Comparison of ENCODE assay signal across 23 mouse cellular contexts in the genomic region with DNA sequence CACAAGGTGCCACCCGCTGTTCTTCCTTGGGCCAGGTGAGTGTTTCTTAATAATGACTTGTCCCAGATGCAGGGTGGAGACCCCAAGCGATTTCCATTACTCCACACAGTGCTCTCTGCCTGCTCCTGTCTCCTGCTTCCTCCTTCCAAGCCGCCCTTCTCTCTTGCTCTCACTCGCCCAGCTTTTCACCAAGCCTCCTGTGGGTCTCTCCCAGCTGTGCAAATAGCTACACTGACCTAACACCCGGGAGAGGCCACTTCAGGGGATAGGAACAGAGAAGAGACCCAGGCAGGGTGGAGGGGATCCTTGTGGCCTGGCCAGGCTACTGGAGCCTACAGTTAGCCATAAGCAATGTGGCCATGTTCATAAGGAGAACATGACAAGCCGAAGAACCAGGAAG. TPM values are rescaled to one million over a fixed set of nuclear protein-coding genes. Genes with fewer than 3 reads are reported as not detected.
"Had no signal": no experiment of that assay in that cellular context is flagged by ENCODE, and none has a peak within 500 bp of the region (broad histone marks: within the 10 kb centered on the region; RNA-seq: fewer than 3 reads in every experiment).

No protein-coding gene starts in this region.

- H3K4me3 ChIP-seq: kidney, embryonic 15.5 days; left cerebral cortex, adult 2 months; limb, embryonic 15.5 days; liver, embryonic 12.5 days; megakaryocyte, embryonic 14.5 days; midbrain, embryonic 12.5 days; neural tube, embryonic 15.5 days had no signal

- H3K4me1 ChIP-seq: kidney, embryonic 15.5 days; limb, embryonic 15.5 days; liver, embryonic 12.5 days; megakaryocyte, embryonic 14.5 days; midbrain, embryonic 12.5 days; neural tube, embryonic 15.5 days had no signal

- H3K27ac ChIP-seq: kidney, embryonic 15.5 days; left cerebral cortex, adult 2 months; limb, embryonic 15.5 days; liver, embryonic 12.5 days; midbrain, embryonic 12.5 days; neural tube, embryonic 15.5 days had no signal

- H3K9ac ChIP-seq: kidney, embryonic 15.5 days; limb, embryonic 15.5 days; liver, embryonic 12.5 days; midbrain, embryonic 12.5 days; neural tube, embryonic 15.5 days had no signal

- H3K9me3 ChIP-seq: kidney, embryonic 15.5 days; limb, embryonic 15.5 days; liver, embryonic 12.5 days; megakaryocyte, embryonic 14.5 days; midbrain, embryonic 12.5 days; neural tube, embryonic 15.5 days had no signal

- H3K36me3 ChIP-seq: kidney, embryonic 15.5 days; limb, embryonic 15.5 days; liver, embryonic 12.5 days; midbrain, embryonic 12.5 days; neural tube, embryonic 15.5 days had no signal

- H3K4me2 ChIP-seq: kidney, embryonic 15.5 days; limb, embryonic 15.5 days; liver, embryonic 12.5 days; midbrain, embryonic 12.5 days; neural tube, embryonic 15.5 days had no signal

- ATAC-seq: hindbrain, embryonic 16.5 days; inflammation-experienced regulatory T-cells, adult 6 months; liver, embryonic 12.5 days had no signal

- H3K27me3 ChIP-seq: kidney, embryonic 15.5 days; limb, embryonic 15.5 days; liver, embryonic 12.5 days; midbrain, embryonic 12.5 days; neural tube, embryonic 15.5 days had no signal

- DNase-seq: kidney, adult 2 months; kidney, postnatal 14 days; lung, postnatal 36 days; right cerebral cortex, adult 18-20 months; right cerebral cortex, postnatal 25 days; thymus, postnatal 36 days had no signal

RNA-seq across cellular contexts. Expression of a gene that starts 9.5 kb away (rescaled TPM):
- total RNA-seq: layer of hippocampus, adult 8-10 months; layer of hippocampus, postnatal 25 days; left cerebral cortex, adult 2 months; left cerebral cortex, postnatal 14 days; midbrain, postnatal 0 days had no signal
- polyA plus RNA-seq: hindbrain, embryonic 16.5 days; inflammation-experienced regulatory T-cells, adult 6 months; kidney, embryonic 15.5 days; limb, embryonic 11.5 days; liver, embryonic 12.5 days; liver, embryonic 16.5 days; midbrain, embryonic 12.5 days; midbrain, postnatal 0 days; neural tube, embryonic 11.5 days; neural tube, embryonic 15.5 days had no signal

RNA-seq across cellular contexts. Expression of a gene that starts 35.1 kb away (rescaled TPM):
- polyA plus RNA-seq: inflammation-experienced regulatory T-cells, adult 6 months; limb, embryonic 11.5 days; thymus, postnatal 0 days had no signal
